Mouse (Mus musculus): ENCODE measurements at regions not wholly inside any gene's neighbourhood (a gene's known extent, or its start where the extent isn't known, plus 50 kb on each side); places are given as distances from the start of the nearest gene placed in this dataset.

DNA sequence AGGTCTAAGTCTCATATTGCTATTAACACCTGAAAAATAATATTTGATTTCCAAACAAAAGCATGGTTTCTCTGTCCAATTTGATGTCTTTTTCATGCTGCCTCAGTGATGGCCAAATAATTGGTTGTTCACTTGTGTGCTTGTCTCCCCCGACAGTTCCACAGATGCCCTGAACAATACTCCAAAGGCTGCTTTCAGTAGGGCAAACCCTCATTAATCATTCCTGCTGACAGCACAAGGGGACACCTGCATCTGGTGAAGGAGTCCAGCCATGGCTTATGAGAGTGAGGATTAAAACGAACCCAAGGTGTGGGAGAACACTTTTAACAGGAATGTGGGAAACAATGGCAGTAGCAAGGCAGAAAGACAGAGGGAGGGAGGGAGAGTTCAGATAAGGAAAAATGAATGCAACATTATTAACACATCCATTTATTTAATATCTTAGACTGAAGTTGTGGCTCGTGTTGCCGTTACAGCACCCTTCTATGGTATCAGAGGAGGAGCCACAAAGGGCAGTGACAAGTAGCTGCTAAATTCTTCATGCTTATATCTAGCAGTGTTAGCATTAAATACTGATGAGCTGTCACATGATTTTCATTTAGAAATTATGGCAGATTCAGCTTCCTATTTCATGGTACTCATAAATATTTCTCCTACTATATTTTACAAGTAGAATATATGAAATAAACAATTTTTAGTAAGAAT, 501.8 kb upstream of the Mms22l start:
- DNase-seq (ENCODE audit: low spot score) = peak; percentile 49

DNA sequence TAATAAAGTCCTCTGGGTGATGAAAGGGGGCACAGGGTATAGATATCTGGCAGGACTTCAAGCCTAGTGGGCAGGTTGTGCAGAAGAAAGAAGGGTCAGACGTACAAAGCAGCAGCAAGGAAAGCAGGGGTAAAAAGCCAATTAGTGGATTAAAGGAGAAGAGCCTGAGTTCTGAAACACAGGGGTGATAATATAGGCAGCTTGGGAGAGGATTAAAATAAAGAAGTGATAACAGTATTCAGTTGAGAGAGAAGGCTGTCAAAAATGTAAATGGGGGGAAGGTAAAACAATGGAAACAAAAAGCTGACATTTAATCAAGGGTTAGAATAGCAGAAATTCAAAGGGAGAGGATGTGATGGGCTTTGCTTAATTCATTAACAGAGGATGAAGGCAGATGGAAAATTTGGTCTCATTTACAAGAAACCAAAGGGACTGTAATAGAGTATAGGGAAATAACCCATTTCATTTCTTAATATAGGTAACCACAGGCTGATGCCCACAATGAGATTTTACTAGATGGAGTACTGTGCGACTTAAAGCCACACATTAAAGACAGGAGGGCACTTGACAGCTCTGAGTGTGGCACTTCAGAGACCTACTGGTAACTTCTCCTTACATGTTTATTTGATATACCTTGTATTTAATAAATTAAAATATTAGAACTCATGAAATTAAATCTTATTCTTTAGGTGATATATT, 489.8 kb upstream of the Mms22l start:
- no peak for DNase-seq (ENCODE audit: low spot score)

GRCm38 (mm10) chr4:24019178-24020104, 476.8 kb upstream of the Mms22l start:
- peak; percentile 57 for DNase-seq (ENCODE audit: low spot score)

All from retina, embryonic 14.5 days (tissue).